Mouse (Mus musculus): Measurements from ENCODE around the gene Glmp.
"Not testable (repeated sequence)": the region's sequence is repeated elsewhere in the genome, so short reads cannot be mapped to it uniquely, and the experiment has no call there.

GRCm38 (mm10) chr3:88281141-88281916 lies 43.5 kb upstream of the Glmp start:
- not testable (repeated sequence) for TF ChIP-seq CTCF (IDR thresholded peaks at IDR 0.05; ENCODE audit: low read depth, low read length); POLR2A (IDR thresholded peaks at IDR 0.05; ENCODE audit: extremely low read depth, insufficient read depth, low read length)

All from liver, adult 2 months (tissue).